Mouse (Mus musculus) MEL-GATA-1-ER (cell line): ENCODE measurements around the gene Ninl.

Experiments
- DNase-seq: peaks from one replicate; pipeline ENCODE4 v3.0.0-alpha.2; 2012; ENCODE audit warnings: low read depth; ENCODE audit errors: extremely low read depth

Ninl gene

GRCm38 (mm10) chr2:151039232-151039695 lies at the start of gene Ninl, which contains the start of gene Nanp:
Gene Ninl (minus strand): TSS chr2:151039382.
Gene Nanp (minus strand): TSS chr2:151039398.
- peak; percentile 89 for DNase-seq

GRCm38 (mm10) chr2:151056637-151057036 lies 17.5 kb upstream of the Ninl start:
- DNase-seq: no peak

GRCm38 (mm10) chr2:151040411-151040810 lies 1.2 kb upstream of the Ninl start:
- no peak for DNase-seq

- no peak for DNase-seq
Observed at GRCm38 (mm10) chr2:151039726-151040125, 544 bp upstream of the Ninl start.

- no peak for DNase-seq
Observed at GRCm38 (mm10) chr2:151038811-151039222, 365 bp downstream of the Ninl start.

GRCm38 (mm10) chr2:151037876-151038552 lies 1.2 kb downstream of the Ninl start:
- DNase-seq: peak; percentile 44

GRCm38 (mm10) chr2:151037292-151037691 lies 1.9 kb downstream of the Ninl start:
- DNase-seq: peak; percentile 18

GRCm38 (mm10) chr2:151036721-151037120 lies 2.5 kb downstream of the Ninl start:
- no peak for DNase-seq

- DNase-seq: no peak
Observed at GRCm38 (mm10) chr2:151034435-151034834, 4.7 kb downstream of the Ninl start.

- no peak for DNase-seq
Observed at GRCm38 (mm10) chr2:151021158-151021557, 18.0 kb downstream of the Ninl start.

GRCm38 (mm10) chr2:151015316-151015715 lies 23.9 kb downstream of the Ninl start:
- DNase-seq: no peak

- peak; percentile 76 for DNase-seq
Observed at GRCm38 (mm10) chr2:151011273-151011672, 27.9 kb downstream of the Ninl start.

GRCm38 (mm10) chr2:151009515-151010085 lies 29.6 kb downstream of the Ninl start:
- peak; percentile 11 for DNase-seq

GRCm38 (mm10) chr2:151008939-151009509 lies 30.2 kb downstream of the Ninl start:
- DNase-seq: peak; percentile 22

GRCm38 (mm10) chr2:151008517-151008932 lies 30.7 kb downstream of the Ninl start:
- DNase-seq: peak; percentile 43

GRCm38 (mm10) chr2:151008006-151008405 lies 31.2 kb downstream of the Ninl start:
- peak; percentile 19 for DNase-seq

- no peak for DNase-seq
Observed at GRCm38 (mm10) chr2:151006281-151006945, 32.8 kb downstream of the Ninl start.

GRCm38 (mm10) chr2:151004390-151004789 lies 34.8 kb downstream of the Ninl start:
- DNase-seq: no peak

- DNase-seq: no peak
Observed at GRCm38 (mm10) chr2:151003796-151004195, 35.4 kb downstream of the Ninl start.

- peak; percentile 57 for DNase-seq
Observed at GRCm38 (mm10) chr2:151001619-151002175, 37.5 kb downstream of the Ninl start.

- peak; percentile 25 for DNase-seq
Observed at GRCm38 (mm10) chr2:151000402-151001178, 38.6 kb downstream of the Ninl start.
